8 mouse cellular contexts compared by ENCODE assay signal in the genomic region with DNA sequence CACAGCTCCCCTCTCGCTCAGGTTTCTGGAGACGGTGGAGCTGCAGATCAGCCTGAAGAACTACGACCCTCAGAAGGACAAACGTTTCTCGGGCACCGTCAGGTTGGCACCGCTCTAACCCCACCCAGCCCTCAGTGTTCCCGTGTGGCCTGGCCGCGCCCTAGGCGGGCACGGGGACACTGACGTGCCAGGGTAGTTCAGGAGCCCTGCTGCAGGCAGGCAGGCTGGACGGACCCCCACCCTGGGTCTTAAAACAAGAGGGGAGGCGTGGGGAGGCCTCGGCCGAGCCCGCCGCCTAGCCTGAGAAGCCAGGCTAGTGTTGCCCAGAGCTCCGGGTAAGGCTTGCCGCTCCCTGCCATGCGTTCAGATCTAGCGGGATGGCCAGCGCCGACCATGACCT. TPM values are rescaled to one million over a fixed set of nuclear protein-coding genes. Genes with fewer than 3 reads are reported as not detected.
DNase-seq lines count a peak whose midpoint lies in the region; ATAC-seq and TF ChIP-seq lines count a peak whose summit lies in the region.

No protein-coding gene starts in this region.

- H3K4me3 ChIP-seq in heart, embryonic 12.5 days: peak overlapping the region; percentile 98
- H3K4me3 ChIP-seq in hindbrain, embryonic 10.5 days: peak overlapping the region; percentile 98
- H3K4me3 ChIP-seq in liver, embryonic 15.5 days (replicated peaks): peak overlapping the region; percentile 84
- H3K4me3 ChIP-seq in stomach, postnatal 0 days (ENCODE audit: low read depth, low read length): peak overlapping the region; percentile 73

- no peak for TF ChIP-seq CTCF in stomach, postnatal 0 days (IDR thresholded peaks at IDR 0.05; ENCODE audit: low read depth)

- WGBS in heart, embryonic 12.5 days: under 1% methylated on average over 25 of the region's 25 CpGs
- 1% methylated on average over 25 of the region's 25 CpGs for WGBS in hindbrain, embryonic 10.5 days
- under 1% methylated on average over 25 of the region's 25 CpGs for WGBS in liver, embryonic 15.5 days (ENCODE audit: insufficient replicate concordance)
- 0% methylated on average over 25 of the region's 25 CpGs for WGBS in stomach, postnatal 0 days

- peak overlapping the region; percentile 100 for H3K9ac ChIP-seq in heart, embryonic 12.5 days
- peak overlapping the region; percentile 96 for H3K9ac ChIP-seq in liver, embryonic 15.5 days
- H3K9ac ChIP-seq in stomach, postnatal 0 days (ENCODE audit: low read length): peak overlapping the region; percentile 92

- no peaks in the 10 kb centered on the region for H3K9me3 ChIP-seq in heart, embryonic 12.5 days (replicated peaks)
- peaks cover 6% of the 10 kb centered on the region; the same call in 1 of the 2 replicates for H3K9me3 ChIP-seq in hindbrain, embryonic 10.5 days
- H3K9me3 ChIP-seq in liver, embryonic 15.5 days (replicated peaks): no peaks in the 10 kb centered on the region
- no peaks in the 10 kb centered on the region for H3K9me3 ChIP-seq in stomach, postnatal 0 days (ENCODE audit: control insufficient read depth, low read length)

- intact Hi-C loops in left cerebral cortex, postnatal 36 days (cut with DNase I): loop anchor here (1.0 to 5.0 kb wide), 3 partner anchors 16 to 193 kb away; a partner anchor contains a TSS

- peaks cover 62% of the 10 kb centered on the region for H3K36me3 ChIP-seq in heart, embryonic 12.5 days
- peaks cover 76% of the 10 kb centered on the region for H3K36me3 ChIP-seq in hindbrain, embryonic 10.5 days
- peaks cover 42% of the 10 kb centered on the region for H3K36me3 ChIP-seq in liver, embryonic 15.5 days (replicated peaks)
- H3K36me3 ChIP-seq in stomach, postnatal 0 days (ENCODE audit: control insufficient read depth, insufficient read depth, low read length): peaks cover 10% of the 10 kb centered on the region

- H3K27me3 ChIP-seq in heart, embryonic 12.5 days (replicated peaks): no peaks in the 10 kb centered on the region
- H3K27me3 ChIP-seq in hindbrain, embryonic 10.5 days (ENCODE audit: insufficient read depth, poor library complexity, severe bottlenecking): 0 out of 2 replicates have a peak, but pooled peaks cover 7% of the 10 kb centered on the region
- H3K27me3 ChIP-seq in liver, embryonic 15.5 days: peaks cover 12% of the 10 kb centered on the region; the same call in 1 of the 2 replicates
- no peaks in the 10 kb centered on the region for H3K27me3 ChIP-seq in stomach, postnatal 0 days (ENCODE audit: control insufficient read depth, insufficient read depth, low read length)

- no peak for DNase-seq in heart, adult 9 months (ENCODE audit: low spot score in 2 of 2)
- peak; percentile 52 for DNase-seq in NIH3T3 (ENCODE audit: low read depth)
- peak; percentile 47 for DNase-seq in hindbrain, embryonic 10.5 days (ENCODE audit: low spot score)
- peak; percentile 67 for DNase-seq in stomach, postnatal 0 days (ENCODE audit: low spot score)
- no peak for DNase-seq in left cerebral cortex, postnatal 36 days (ENCODE audit: low spot score in 2 of 2)
- DNase-seq in frontal cortex, postnatal 10 days (ENCODE audit: low spot score in 2 of 2): no peak

- peaks cover 50% of the 10 kb centered on the region for H3K4me1 ChIP-seq in heart, embryonic 12.5 days (replicated peaks)
- peaks cover 65% of the 10 kb centered on the region for H3K4me1 ChIP-seq in hindbrain, embryonic 10.5 days (replicated peaks)
- peaks cover 43% of the 10 kb centered on the region for H3K4me1 ChIP-seq in liver, embryonic 15.5 days (replicated peaks)
- peaks cover 6% of the 10 kb centered on the region; the same call in 1 of the 2 replicates for H3K4me1 ChIP-seq in stomach, postnatal 0 days (replicated peaks; ENCODE audit: control insufficient read depth, insufficient read depth)

- peak overlapping the region; percentile 94 for H3K27ac ChIP-seq in heart, embryonic 12.5 days (ENCODE audit: poor library complexity, severe bottlenecking)
- H3K27ac ChIP-seq in hindbrain, embryonic 10.5 days: peak overlapping the region; percentile 98
- peak overlapping the region; percentile 94 for H3K27ac ChIP-seq in liver, embryonic 15.5 days (replicated peaks)
- peak overlapping the region; percentile 98 for H3K27ac ChIP-seq in stomach, postnatal 0 days (replicated peaks)

- TF ChIP-seq EP300 in stomach, postnatal 0 days (optimal IDR thresholded peaks at IDR 0.05): no peak

- ATAC-seq in heart, embryonic 12.5 days (ENCODE audit: insufficient number of reproducible peaks, low FRiP score): peak; percentile 12
- ATAC-seq in liver, embryonic 15.5 days (ENCODE audit: insufficient read depth): peak; percentile 40
- peak; percentile 21 for ATAC-seq in stomach, postnatal 0 days (ENCODE audit: low FRiP score, low TSS enrichment)

- peak overlapping the region; percentile 83 for H3K4me2 ChIP-seq in heart, embryonic 12.5 days
- H3K4me2 ChIP-seq in liver, embryonic 15.5 days: peak overlapping the region; percentile 97
- H3K4me2 ChIP-seq in stomach, postnatal 0 days (replicated peaks; ENCODE audit: low read depth): peak overlapping the region; percentile 90

RNA-seq across cellular contexts. Expression of a gene that starts 0.7 kb away (rescaled TPM):
- polyA plus RNA-seq in heart, embryonic 12.5 days (2016; fragmentation: Nextera tagmentation; extraction: Ambion mirVana): 301 and 344 TPM in 2 replicates
- 439 and 483 TPM in 2 replicates for polyA plus RNA-seq in hindbrain, embryonic 10.5 days (2016; fragmentation: Nextera tagmentation; extraction: Ambion mirVana)
- polyA plus RNA-seq in liver, embryonic 15.5 days (2015; fragmentation: Nextera tagmentation; extraction: Ambion mirVana): 280 and 313 TPM in 2 replicates
- 491 and 514 TPM in 2 replicates for polyA plus RNA-seq in stomach, postnatal 0 days (2015; fragmentation: Nextera tagmentation; extraction: Ambion mirVana)
- 100 to 1,000 TPM; 289 to 354 TPM for total RNA-seq in left cerebral cortex, postnatal 36 days (2021)

RNA-seq across cellular contexts. Expression of a gene that starts 15.6 kb away (rescaled TPM):
- 21.8 and 23.0 TPM in 2 replicates for polyA plus RNA-seq in heart, embryonic 12.5 days (2016; fragmentation: Nextera tagmentation; extraction: Ambion mirVana)
- 32.6 and 32.9 TPM in 2 replicates for polyA plus RNA-seq in hindbrain, embryonic 10.5 days (2016; fragmentation: Nextera tagmentation; extraction: Ambion mirVana)
- polyA plus RNA-seq in liver, embryonic 15.5 days (2015; fragmentation: Nextera tagmentation; extraction: Ambion mirVana): 9.4 and 11.0 TPM in 2 replicates
- polyA plus RNA-seq in stomach, postnatal 0 days (2015; fragmentation: Nextera tagmentation; extraction: Ambion mirVana): 19.2 and 20.4 TPM in 2 replicates
- total RNA-seq in left cerebral cortex, postnatal 36 days (2021): 10 to 100 TPM; 21.6 to 29.5 TPM

RNA-seq across cellular contexts. Expression of a gene that starts 21.7 kb away (rescaled TPM):
- 7.9 and 8.1 TPM in 2 replicates for polyA plus RNA-seq in heart, embryonic 12.5 days (2016; fragmentation: Nextera tagmentation; extraction: Ambion mirVana)
- 5.5 and 6.1 TPM in 2 replicates for polyA plus RNA-seq in hindbrain, embryonic 10.5 days (2016; fragmentation: Nextera tagmentation; extraction: Ambion mirVana)
- polyA plus RNA-seq in liver, embryonic 15.5 days (2015; fragmentation: Nextera tagmentation; extraction: Ambion mirVana): 0.60 and 0.69 TPM in 2 replicates
- 8.7 and 9.2 TPM in 2 replicates for polyA plus RNA-seq in stomach, postnatal 0 days (2015; fragmentation: Nextera tagmentation; extraction: Ambion mirVana)
- total RNA-seq in left cerebral cortex, postnatal 36 days (2021): 1 to 10 TPM; 2.4 to 2.8 TPM

RNA-seq across cellular contexts. Expression of a gene that starts 36.1 kb away (rescaled TPM):
- polyA plus RNA-seq in heart, embryonic 12.5 days (2016; fragmentation: Nextera tagmentation; extraction: Ambion mirVana): 3.7 and 4.6 TPM in 2 replicates
- 2.8 and 4.0 TPM in 2 replicates for polyA plus RNA-seq in hindbrain, embryonic 10.5 days (2016; fragmentation: Nextera tagmentation; extraction: Ambion mirVana)
- polyA plus RNA-seq in liver, embryonic 15.5 days (2015; fragmentation: Nextera tagmentation; extraction: Ambion mirVana): 0.10 and 0.14 TPM in 2 replicates
- polyA plus RNA-seq in stomach, postnatal 0 days (2015; fragmentation: Nextera tagmentation; extraction: Ambion mirVana): 3.3 and 3.5 TPM in 2 replicates
- total RNA-seq in left cerebral cortex, postnatal 36 days (2021): not detected

Comparison
In these comparisons a context has a peak if more than half of its experiments do, and no peak if none do; other contexts are left out.
1. DNase-seq: peak in NIH3T3 (single experiment), hindbrain, embryonic 10.5 days (single experiment) and stomach, postnatal 0 days (single experiment); none in heart, adult 9 months (0 of 2), left cerebral cortex, postnatal 36 days (0 of 2) and frontal cortex, postnatal 10 days (0 of 2).
2. Peak in every context shown above with its lines, with median percentiles within 50 percentile points of each other: ATAC-seq, H3K27ac ChIP-seq, H3K4me2 ChIP-seq, H3K4me3 ChIP-seq and H3K9ac ChIP-seq.